Mouse (Mus musculus) gastrocnemius, postnatal 4 days (tissue): Measurements from ENCODE around the gene Dync2h1. TPM values are rescaled to one million over a fixed set of nuclear protein-coding genes. Genes with fewer than 3 reads are reported as not detected.
"Not testable (repeated sequence)": the region's sequence is repeated elsewhere in the genome, so short reads cannot be mapped to it uniquely, and the experiment has no call there.

Experiments
- DNase-seq, 2 experiments: peaks; one replicate each; pipeline ENCODE4 v3.0.0; 2021 to 2022; ENCODE audit warnings: low spot score in 2 of 2, mixed read lengths in 2 of 2
- total RNA-seq, 2 experiments: library from RNA; stranded (reverse); gene quantifications; 2 replicates each; pipeline ENCODE4 v1.2.3; 2021

The Dync2h1 gene
- total RNA-seq, 2 experiments from 2014 or later: 7.3 to 8.3 TPM

- no peak for DNase-seq
Observed at GRCm38 (mm10) chr9:7041231-7041630, 143.0 kb downstream of the Dync2h1 start.

GRCm38 (mm10) chr9:7032553-7032952 lies 151.7 kb downstream of the Dync2h1 start:
- no peak for DNase-seq

GRCm38 (mm10) chr9:7015600-7015999 lies 168.6 kb downstream of the Dync2h1 start:
- no peak for DNase-seq

GRCm38 (mm10) chr9:7014733-7015132 lies 169.5 kb downstream of the Dync2h1 start:
- no peak for DNase-seq

GRCm38 (mm10) chr9:7009785-7010184 lies 174.5 kb downstream of the Dync2h1 start:
- DNase-seq: no peak

GRCm38 (mm10) chr9:6994865-6995264 lies 189.4 kb downstream of the Dync2h1 start:
- DNase-seq: no peak

GRCm38 (mm10) chr9:6994275-6994674 lies 190.0 kb downstream of the Dync2h1 start:
- no peak for DNase-seq

GRCm38 (mm10) chr9:6988893-6989685 lies 195.2 kb downstream of the Dync2h1 start:
- DNase-seq: no peak

GRCm38 (mm10) chr9:6986161-6986560 lies 198.1 kb downstream of the Dync2h1 start:
- DNase-seq: no peak

GRCm38 (mm10) chr9:6969171-6969570 lies 215.1 kb downstream of the Dync2h1 start:
- DNase-seq: no peak

GRCm38 (mm10) chr9:6965006-6965405 lies 219.2 kb downstream of the Dync2h1 start:
- DNase-seq: no peak

- DNase-seq: no peak
Observed at GRCm38 (mm10) chr9:6958311-6958710, 225.9 kb downstream of the Dync2h1 start.

- no peak for DNase-seq
Observed at GRCm38 (mm10) chr9:6927399-6928035, 256.7 kb downstream of the Dync2h1 start.

- no peak for DNase-seq
Observed at GRCm38 (mm10) chr9:6913471-6913870, 270.8 kb downstream of the Dync2h1 start.

- not testable (repeated sequence) for DNase-seq
Observed at GRCm38 (mm10) chr9:6910537-6910936, 273.7 kb downstream of the Dync2h1 start.

- DNase-seq: no peak
Observed at GRCm38 (mm10) chr9:6901620-6902019, 282.6 kb downstream of the Dync2h1 start.

GRCm38 (mm10) chr9:6891331-6891730 lies 292.9 kb downstream of the Dync2h1 start:
- DNase-seq: no peak

- no peak for DNase-seq
Observed at GRCm38 (mm10) chr9:6881187-6881984, 302.9 kb downstream of the Dync2h1 start.
